Mouse (Mus musculus) forebrain, embryonic 11.5 days (tissue): ENCODE data around the gene Nckap5l. TPM values are rescaled to one million over a fixed set of nuclear protein-coding genes. Genes with fewer than 3 reads are reported as not detected.

Experiments used
- ATAC-seq: fragments of 200-750 bp; cut with Nextera tagmentation; replicated peaks from 2 replicates; pipeline ENCODE4 v1.8.0; 2017; ENCODE audit warnings: moderate TSS enrichment; ENCODE audit not compliant: low FRiP score
- DNase-seq: peaks from one replicate; pipeline ENCODE4 v3.0.0-alpha.2; 2017; ENCODE audit warnings: low spot score
- H3K27ac ChIP-seq: fragments of 300-500 bp; sonication (generic); 2 replicates; pipeline ENCODE4 v1.5.1; 2014; ENCODE audit warnings: low read depth, low read length
- H3K27me3 ChIP-seq: fragments of 300-500 bp; sonication (generic); 2 replicates; pipeline ENCODE4 v1.6.1; 2014; ENCODE audit warnings: mild to moderate bottlenecking, low read length, mixed read lengths; ENCODE audit not compliant: control insufficient read depth, insufficient read depth
- H3K36me3 ChIP-seq: fragments of 300-500 bp; sonication (generic); 2 replicates; pipeline ENCODE4 v1.6.1; 2014; ENCODE audit warnings: mild to moderate bottlenecking, low read length, moderate library complexity, mixed read lengths; ENCODE audit not compliant: control insufficient read depth, insufficient read depth
- H3K4me1 ChIP-seq: fragments of 300-500 bp; sonication (generic); replicated peaks from 2 replicates; pipeline ENCODE4 v1.6.1; 2014; ENCODE audit warnings: low read length, mixed read lengths; ENCODE audit not compliant: control insufficient read depth, insufficient read depth
- H3K4me2 ChIP-seq: fragments of 300-500 bp; sonication (generic); 2 replicates; pipeline ENCODE4 v1.6.1; 2014; ENCODE audit warnings: low read depth, mild to moderate bottlenecking, low read length, moderate library complexity, mixed read lengths; ENCODE audit not compliant: severe bottlenecking
- H3K4me3 ChIP-seq: fragments of 300-500 bp; sonication (generic); 2 replicates; pipeline ENCODE4 v1.5.1; 2014; ENCODE audit warnings: low read depth, low read length
- H3K9ac ChIP-seq: fragments of 300-500 bp; sonication (generic); 2 replicates; pipeline ENCODE4 v1.6.1; 2014; ENCODE audit warnings: low read length
- H3K9me3 ChIP-seq: fragments of 300-500 bp; sonication (generic); 2 replicates; pipeline ENCODE4 v1.6.1; 2016; ENCODE audit warnings: low read length, mixed read lengths; ENCODE audit not compliant: control insufficient read depth
- WGBS: fragments of 180-500 bp; shearing (Covaris S2); extraction: QIAGEN DNeasy Blood & Tissue Kit; methylation state at CpG from one replicate; pipeline ENCODE4 v1.1.7; 2014; 5-methylcytosine and 5-hydroxymethylcytosine counted together
- polyA plus RNA-seq: library from polyadenylated mRNA; unstranded; fragments of >200 nt; fragmentation: Nextera tagmentation; extraction: Ambion mirVana; gene quantifications from 2 replicates; pipeline ENCODE4 v1.2.1, GENCODE M21; 2014

Gene Nckap5l
- polyA plus RNA-seq, 1 experiment from 2014 or later, result 12.2 TPM

GRCm38 (mm10) chr15:99376240-99376639 is 81.3 kb downstream of the Nckap5l start:
- no peaks in the 10 kb centered on the region; the same call in 1 of the 2 replicates for H3K9me3 ChIP-seq
- no peak for DNase-seq
- no peaks in the 10 kb centered on the region for H3K36me3 ChIP-seq
- H3K9ac ChIP-seq, result no peak overlapping the region
- H3K27ac ChIP-seq, result no peak overlapping the region
- H3K4me1 ChIP-seq, result no peaks in the 10 kb centered on the region
- no peak overlapping the region for H3K4me2 ChIP-seq
- WGBS, result 92% methylated on average over 5 of the region's 5 CpGs
- ATAC-seq, result no peak
- no peaks in the 10 kb centered on the region for H3K27me3 ChIP-seq
- H3K4me3 ChIP-seq, result no peak overlapping the region

GRCm38 (mm10) chr15:99375581-99375980 is 82.0 kb downstream of the Nckap5l start:
- DNase-seq (no peak), ATAC-seq (no peak)
- Histone ChIP-seq H3K36me3 (no peaks in the 10 kb centered on the region), H3K4me1 (no peaks in the 10 kb centered on the region), H3K4me2 (no peak overlapping the region), H3K9ac (no peak overlapping the region), H3K9me3 (no peaks in the 10 kb centered on the region; the same call in 1 of the 2 replicates), H3K4me3 (no peak overlapping the region), H3K27me3 (no peaks in the 10 kb centered on the region), H3K27ac (no peak overlapping the region)
- WGBS, result 93% methylated on average over 3 of the region's 3 CpGs

GRCm38 (mm10) chr15:99375036-99375435 is 82.5 kb downstream of the Nckap5l start:
- no peaks in the 10 kb centered on the region; the same call in 1 of the 2 replicates for H3K9me3 ChIP-seq
- no peaks in the 10 kb centered on the region for H3K27me3 ChIP-seq
- no peak overlapping the region for H3K4me3 ChIP-seq
- no peak for ATAC-seq
- H3K36me3 ChIP-seq, result no peaks in the 10 kb centered on the region
- no peak overlapping the region for H3K27ac ChIP-seq
- H3K4me1 ChIP-seq, result no peaks in the 10 kb centered on the region
- H3K4me2 ChIP-seq, result no peak overlapping the region
- no peak overlapping the region for H3K9ac ChIP-seq
- 93% methylated on average over 5 of the region's 5 CpGs for WGBS
- DNase-seq, result no peak

GRCm38 (mm10) chr15:99372761-99373160 is 84.8 kb downstream of the Nckap5l start:
- WGBS, result 88% methylated on average over 9 of the region's 9 CpGs
- Histone ChIP-seq H3K9ac (no peak overlapping the region), H3K4me3 (no peak overlapping the region), H3K9me3 (no peaks in the 10 kb centered on the region), H3K4me1 (no peaks in the 10 kb centered on the region; the same call in 1 of the 2 replicates), H3K27me3 (no peaks in the 10 kb centered on the region), H3K4me2 (no peak overlapping the region), H3K27ac (no peak overlapping the region), H3K36me3 (no peaks in the 10 kb centered on the region)
- ATAC-seq (no peak), DNase-seq (no peak)

Other genes starting within 250 kb of the Nckap5l start
- gene Kcnh3, start 232.9 kb downstream of the Nckap5l start, polyA plus RNA-seq, result 0.08 and 0.12 TPM in 2 replicates
- 194 and 204 TPM in 2 replicates for gene Mcrs1, start 205.8 kb downstream of the Nckap5l start, polyA plus RNA-seq
- 62.4 and 69.0 TPM in 2 replicates for gene Prpf40b, start 162.7 kb downstream of the Nckap5l start, polyA plus RNA-seq
- 0.15 and 0.36 TPM in 2 replicates for gene Fam186b, start 161.9 kb downstream of the Nckap5l start, polyA plus RNA-seq
- 14.3 and 17.0 TPM in 2 replicates for gene Fmnl3, start 87.3 kb downstream of the Nckap5l start, polyA plus RNA-seq
- 229 and 267 TPM in 2 replicates for gene Tmbim6, start 64.9 kb downstream of the Nckap5l start, polyA plus RNA-seq
- 20.0 and 21.5 TPM in 2 replicates for gene Bcdin3d, start 17.0 kb upstream of the Nckap5l start, polyA plus RNA-seq
- 0.21 and 0.95 TPM in 2 replicates for gene Faim2, start 70.4 kb upstream of the Nckap5l start, polyA plus RNA-seq
- not detected in 2 replicates for gene Aqp2, start 121.3 kb upstream of the Nckap5l start, polyA plus RNA-seq
- 0.17 TPM in 1 of 2 replicates, not detected in the other for gene Aqp5, start 133.0 kb upstream of the Nckap5l start, polyA plus RNA-seq
- gene Aqp6, start 143.7 kb upstream of the Nckap5l start, polyA plus RNA-seq, result not detected in 2 replicates
- 201 and 217 TPM in 2 replicates for gene Racgap1, start 193.9 kb upstream of the Nckap5l start, polyA plus RNA-seq
- 3.9 and 5.3 TPM in 2 replicates for gene Asic1, start 212.6 kb upstream of the Nckap5l start, polyA plus RNA-seq
- gene Smarcd1, start 244.4 kb upstream of the Nckap5l start, polyA plus RNA-seq, result 134 and 142 TPM in 2 replicates
- gene Gm17349, start 247.7 kb upstream of the Nckap5l start, polyA plus RNA-seq, result not detected in 2 replicates